Mouse (Mus musculus): ENCODE measurements at regions not wholly inside any gene's neighbourhood (a gene's known extent, or its start where the extent isn't known, plus 50 kb on each side); places are given as distances from the start of the nearest gene placed in this dataset.

- TF ChIP-seq POLR2A (IDR thresholded peaks at IDR 0.05; ENCODE audit: insufficient read length, low read depth), result no peak
- no peak for TF ChIP-seq E2F4 (IDR thresholded peaks at IDR 0.05; ENCODE audit: insufficient read depth)
- TF ChIP-seq SRF (IDR thresholded peaks at IDR 0.05; ENCODE audit: control insufficient read depth, insufficient read length, low read depth), result no peak
- no peak for TF ChIP-seq MAX (IDR thresholded peaks at IDR 0.05; ENCODE audit: low read depth)
- no peak for TF ChIP-seq MYOD1 (IDR thresholded peaks at IDR 0.05; ENCODE audit: control insufficient read depth in 1 of 3, insufficient read length in 2 of 3, low read depth in 2 of 3)
- TF ChIP-seq TCF12 (IDR thresholded peaks at IDR 0.05; ENCODE audit: insufficient read depth, poor library complexity, severe bottlenecking), result no peak
Measured at GRCm38 (mm10) chr14:60576281-60576680, 57.5 kb upstream of the Spata13 start.

All from myocyte (in vitro differentiated cells).